Mouse (Mus musculus): ENCODE measurements around the gene Galc.

- no peak for TF ChIP-seq CTCF (IDR thresholded peaks at IDR 0.05; ENCODE audit: low read depth, low read length)
- TF ChIP-seq POLR2A (IDR thresholded peaks at IDR 0.05; ENCODE audit: extremely low read depth, insufficient read depth, low read length): no peak
These were observed 31.2 kb upstream of the Galc start for GRCm38 (mm10) chr12:98290475-98290874.
